Mouse (Mus musculus) regulatory T cell (primary cell): ENCODE data around the gene Sipa1l2.
"Not testable (repeated sequence)": the region's sequence is repeated elsewhere in the genome, so short reads cannot be mapped to it uniquely, and the experiment has no call there.

Experiments used
- in situ Hi-C: fragments of 300-600 bp; cut with MboI, MseI; formaldehyde crosslinking; loops from one replicate; pipeline ENCODE4 v1.15.1; 2025; ENCODE audit warnings: high pct_unique_total_duplicates

Gene Sipa1l2

DNA sequence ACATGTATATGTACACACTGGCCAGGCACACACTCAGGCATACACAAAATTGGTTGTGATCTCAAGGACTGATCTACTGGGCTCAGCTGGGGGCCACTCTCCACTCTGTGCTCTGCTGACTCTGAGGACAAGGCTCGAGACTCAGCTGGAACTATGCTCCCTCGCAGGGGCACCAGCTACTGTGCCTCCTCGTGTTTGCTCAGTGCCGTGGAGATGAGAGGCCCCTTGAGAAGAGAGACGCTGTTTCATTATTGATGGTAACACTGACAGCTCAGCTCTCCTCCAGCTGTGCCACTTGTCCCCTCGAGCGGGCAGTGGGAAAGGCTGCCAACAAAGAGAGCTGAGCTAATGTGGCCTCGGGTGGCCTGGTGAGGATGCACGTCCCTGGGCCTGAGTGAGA, 161.9 kb downstream of the Sipa1l2 start:
- in situ Hi-C loops = no loop called here

DNA sequence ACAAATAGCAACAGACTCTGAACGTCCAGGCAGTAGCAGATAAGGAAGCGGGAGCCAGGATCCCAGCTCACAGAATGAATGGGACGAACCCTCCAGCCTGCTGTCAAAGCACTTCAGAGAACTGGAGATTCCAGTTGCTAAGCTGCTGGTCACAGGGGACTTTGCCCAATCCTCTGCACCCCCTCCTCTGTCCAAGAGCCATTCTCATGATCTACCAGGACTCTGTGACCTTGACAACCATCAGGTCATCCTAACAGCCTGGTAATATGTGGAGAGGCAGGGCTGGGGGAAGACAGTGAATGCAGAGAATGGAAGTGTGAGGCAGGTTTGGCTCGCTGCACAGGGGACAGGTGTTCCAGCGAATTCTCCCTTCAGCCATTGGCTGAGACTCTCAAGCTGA, 163.2 kb downstream of the Sipa1l2 start:
- in situ Hi-C loops = no loop called here

- in situ Hi-C loops = no loop called here
These were observed 168.3 kb downstream of the Sipa1l2 start for GRCm38 (mm10) chr8:125401350-125401749.

GRCm38 (mm10) chr8:125397981-125398380, 171.6 kb downstream of the Sipa1l2 start:
- in situ Hi-C loops = no loop called here

DNA sequence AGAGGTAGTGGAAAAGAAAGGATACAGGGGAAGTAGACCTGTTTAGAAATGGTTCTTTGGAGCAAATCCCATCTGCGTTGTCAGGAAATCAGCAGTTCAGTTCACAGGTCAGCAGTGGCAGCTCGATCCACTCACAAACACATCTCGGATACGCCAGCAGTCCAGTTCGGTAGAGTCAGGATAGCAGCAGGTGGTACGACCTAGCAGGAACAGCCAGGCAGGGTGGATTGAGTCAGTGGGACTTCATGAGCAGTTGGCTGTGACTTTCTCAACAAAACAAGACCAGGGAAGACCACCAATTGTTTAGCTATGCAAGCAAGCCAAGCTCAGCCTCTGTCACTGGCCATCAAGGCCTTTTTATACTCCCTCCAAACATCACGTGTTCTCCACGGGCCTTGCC, 173.9 kb downstream of the Sipa1l2 start:
- in situ Hi-C loops = not testable (repeated sequence)

GRCm38 (mm10) chr8:125395032-125395431, 174.6 kb downstream of the Sipa1l2 start:
- in situ Hi-C loops = no loop called here

DNA sequence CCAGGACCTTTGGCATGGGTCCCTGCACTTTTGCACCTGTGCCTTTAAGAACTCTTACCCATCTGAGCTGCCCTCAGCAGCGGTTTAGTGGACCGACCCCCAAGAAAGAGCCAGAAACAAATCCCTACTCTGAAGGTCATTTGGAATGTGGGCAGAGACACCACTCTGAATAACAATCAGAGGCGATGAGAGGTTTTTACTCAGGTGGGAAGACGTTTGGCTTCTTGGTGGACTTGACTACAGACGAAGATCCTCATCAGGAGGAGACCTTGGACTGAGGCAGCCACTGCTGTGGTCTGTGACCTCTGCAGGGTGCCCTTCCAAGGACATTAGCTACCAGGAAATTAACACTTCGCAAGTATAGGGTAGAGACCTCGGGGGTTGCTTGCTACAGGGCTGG, 177.9 kb downstream of the Sipa1l2 start:
- in situ Hi-C loops = no loop called here

- in situ Hi-C loops = no loop called here
These were observed 178.3 kb downstream of the Sipa1l2 start for GRCm38 (mm10) chr8:125391271-125391670.

DNA sequence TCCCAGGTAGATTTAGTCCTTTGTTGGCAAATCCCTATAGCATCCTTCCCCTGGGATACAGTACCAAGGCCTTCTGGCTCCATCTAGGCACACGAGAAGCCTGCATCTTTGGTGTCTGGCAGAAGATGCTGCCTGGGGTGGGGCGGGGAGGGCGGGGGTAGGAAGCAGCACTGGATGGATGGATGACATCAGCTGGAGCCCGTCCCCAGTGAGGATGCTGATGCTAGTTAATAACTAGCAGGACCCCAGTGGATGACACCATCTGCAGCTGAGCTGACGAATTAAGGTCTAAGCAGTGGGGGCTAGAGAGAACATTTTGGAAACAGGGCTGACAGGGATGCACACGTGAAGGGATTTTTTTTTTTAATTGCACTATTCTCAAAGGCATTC, 179.1 kb downstream of the Sipa1l2 start:
- in situ Hi-C loops = no loop called here

- in situ Hi-C loops = no loop called here
These were observed 179.7 kb downstream of the Sipa1l2 start for GRCm38 (mm10) chr8:125389756-125390505.

GRCm38 (mm10) chr8:125389280-125389679, 180.3 kb downstream of the Sipa1l2 start:
- in situ Hi-C loops = no loop called here

DNA sequence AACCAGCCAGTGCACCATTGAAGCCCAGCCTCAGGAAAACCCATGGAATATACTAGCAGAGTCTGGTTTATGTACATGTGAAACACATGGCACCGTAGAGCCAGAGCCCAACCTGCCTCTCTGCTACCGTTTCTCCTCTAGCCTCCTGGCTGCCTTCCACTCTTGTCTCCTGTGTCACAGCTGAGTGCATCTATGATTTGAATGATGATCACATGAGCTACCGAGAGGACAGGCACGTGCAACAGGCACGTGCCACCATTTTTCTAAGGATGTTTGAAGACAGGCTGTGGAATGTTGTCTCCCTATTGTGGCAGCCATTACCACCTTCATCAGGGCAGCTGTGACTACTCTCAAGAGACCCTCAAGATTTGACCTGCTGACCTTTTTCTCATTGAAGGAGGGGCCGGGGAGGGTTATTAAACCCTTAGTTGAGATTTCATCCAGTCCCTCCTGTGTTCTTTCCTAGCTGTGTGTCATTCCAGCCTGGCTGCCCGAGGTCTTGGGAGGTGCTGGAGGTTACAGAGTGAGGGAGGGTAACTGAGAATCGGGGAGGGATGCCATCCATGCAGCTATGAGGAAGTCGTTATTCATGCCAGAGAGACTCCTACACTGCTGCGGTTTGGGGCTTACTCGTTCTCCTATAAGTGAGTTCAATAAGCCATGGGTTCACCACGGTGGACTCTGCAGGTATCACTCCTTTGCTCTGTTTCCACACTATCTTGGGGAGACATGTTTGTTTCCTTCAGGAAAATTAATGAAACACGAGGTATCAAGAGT, 181.0 kb downstream of the Sipa1l2 start:
- in situ Hi-C loops = no loop called here

DNA sequence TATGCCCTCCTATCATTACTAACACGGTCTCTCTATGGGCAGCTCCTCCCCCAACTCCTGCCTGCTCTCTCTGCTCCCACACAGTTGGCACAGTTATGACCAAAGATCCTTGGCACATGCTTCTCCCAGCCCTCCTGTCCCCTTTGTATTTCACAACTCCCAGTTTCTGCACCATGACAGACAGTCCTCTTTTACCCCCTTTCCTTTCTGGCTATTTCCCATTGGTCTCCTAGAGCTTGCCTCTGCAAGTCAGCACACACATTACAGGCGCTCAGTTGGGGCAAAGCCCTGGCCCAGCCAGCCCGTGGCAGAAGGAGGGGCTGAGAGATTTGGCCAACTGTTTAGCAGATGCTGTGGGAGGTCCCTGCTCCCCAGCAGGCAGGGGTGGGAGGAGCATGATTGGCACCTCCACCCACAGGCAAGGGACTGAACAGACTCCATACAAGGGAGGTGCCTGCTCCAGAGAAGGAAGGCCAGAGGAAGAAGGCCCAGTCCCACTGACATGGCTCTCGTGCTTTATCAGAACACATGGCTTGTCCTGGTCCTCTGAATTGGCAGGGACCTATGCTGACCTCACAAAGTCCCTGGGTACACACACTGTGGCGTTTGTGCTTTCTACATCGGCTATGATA, 184.0 kb downstream of the Sipa1l2 start:
- in situ Hi-C loops = no loop called here

DNA sequence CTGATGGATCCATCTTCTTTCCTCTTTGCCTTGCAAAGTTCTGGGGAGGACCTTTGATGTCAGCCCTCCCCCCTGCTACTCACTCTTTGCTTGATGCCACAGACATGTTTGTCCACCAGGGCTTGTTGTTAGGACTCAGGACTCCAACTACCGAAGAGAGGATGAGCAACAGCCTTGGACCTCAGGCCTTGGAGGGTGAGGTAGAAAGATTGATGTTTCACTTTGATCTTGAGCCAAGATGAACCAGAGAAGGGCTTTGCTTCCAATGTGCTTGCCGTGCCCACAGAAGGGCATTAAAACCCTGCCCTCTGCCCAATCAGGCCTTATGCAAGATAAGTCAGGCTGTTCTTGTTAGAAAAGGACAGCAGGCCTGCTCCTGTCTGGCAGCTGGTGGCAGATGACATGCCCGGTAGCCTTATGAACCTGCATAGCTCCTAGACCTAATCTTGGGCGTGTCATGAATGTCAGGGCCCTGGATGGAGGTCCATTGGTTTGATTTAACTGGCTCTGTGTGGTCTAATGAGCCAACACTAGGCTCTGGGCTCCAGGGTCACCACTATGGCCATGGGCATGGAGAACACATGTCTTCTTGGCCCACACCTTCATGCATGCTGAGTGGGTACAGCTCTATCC, 184.9 kb downstream of the Sipa1l2 start:
- in situ Hi-C loops = no loop called here

- in situ Hi-C loops = no loop called here
These were observed 187.9 kb downstream of the Sipa1l2 start for GRCm38 (mm10) chr8:125381674-125382073.

DNA sequence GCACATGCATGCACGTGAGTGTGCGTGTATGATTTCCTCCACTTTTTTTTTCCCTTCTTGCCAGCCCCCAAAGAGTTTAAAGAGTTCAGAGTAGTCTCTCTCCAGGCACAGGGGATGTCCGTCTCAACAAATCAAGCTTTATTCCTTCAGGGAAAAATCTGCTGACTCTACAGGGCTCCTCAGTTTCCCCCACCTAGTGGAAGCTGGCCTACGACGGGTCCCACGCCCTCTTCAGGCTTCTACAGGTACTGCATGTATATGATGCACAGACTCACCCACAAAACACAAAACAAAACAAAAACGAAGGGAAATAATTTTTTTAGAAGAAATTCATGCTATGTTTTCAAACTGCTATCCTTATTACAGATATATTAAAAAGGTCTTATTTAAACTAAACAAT, 189.7 kb downstream of the Sipa1l2 start:
- in situ Hi-C loops = no loop called here

DNA sequence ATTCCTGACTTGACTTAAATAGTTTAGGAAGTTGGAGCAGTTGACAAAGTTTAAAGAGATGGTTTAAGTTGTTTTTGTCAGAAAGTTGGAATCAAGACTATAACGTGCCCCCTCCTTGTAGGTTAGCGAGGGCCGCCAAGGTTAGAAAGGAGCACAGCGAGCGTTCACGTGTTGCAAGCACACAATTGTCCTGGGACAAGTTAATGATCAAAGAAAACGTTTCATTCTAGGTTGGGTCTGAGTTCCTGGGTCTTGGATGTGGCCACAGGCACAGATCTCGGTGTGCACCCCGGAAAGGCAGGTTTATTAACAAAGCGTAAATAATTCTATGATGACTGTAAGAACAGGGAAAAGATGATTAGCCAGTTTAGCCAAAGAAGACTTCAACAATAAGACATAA, 190.5 kb downstream of the Sipa1l2 start:
- in situ Hi-C loops = no loop called here

GRCm38 (mm10) chr8:125377704-125378103, 191.9 kb downstream of the Sipa1l2 start:
- in situ Hi-C loops = no loop called here

GRCm38 (mm10) chr8:125376448-125376845, 193.2 kb downstream of the Sipa1l2 start:
- in situ Hi-C loops = no loop called here

- in situ Hi-C loops = no loop called here
These were observed 193.8 kb downstream of the Sipa1l2 start for GRCm38 (mm10) chr8:125375659-125376447.

- in situ Hi-C loops = no loop called here
These were observed 197.0 kb downstream of the Sipa1l2 start for GRCm38 (mm10) chr8:125372596-125372995.
